Mouse (Mus musculus): ENCODE data around the gene Tfe3. TPM values are rescaled to one million over a fixed set of nuclear protein-coding genes. Genes with fewer than 3 reads are reported as not detected.

The Tfe3 gene
- total RNA-seq, 2 experiments from 2014 or later: 7.1 to 14.6 TPM

GRCm38 (mm10) chrX:7750432-7751116, 11.8 kb upstream of the Tfe3 start, which contains the start of gene Ccdc120:
Ccdc120 (minus strand) TSS chrX:7750905.
- peak; percentile 39; the same call in 1 of the 2 replicates for ATAC-seq (replicated peaks; ENCODE audit: poor library complexity)

GRCm38 (mm10) chrX:7753627-7754026, 8.7 kb upstream of the Tfe3 start:
- peak; percentile 94 for ATAC-seq (replicated peaks; ENCODE audit: poor library complexity)

- ATAC-seq (replicated peaks; ENCODE audit: poor library complexity): no peak
These were observed 499 bp downstream of the Tfe3 start for GRCm38 (mm10) chrX:7762921-7763197.

GRCm38 (mm10) chrX:7763631-7764393, 1.5 kb downstream of the Tfe3 start:
- ATAC-seq (replicated peaks; ENCODE audit: poor library complexity): peak; percentile 52

GRCm38 (mm10) chrX:7764657-7765280, 2.4 kb downstream of the Tfe3 start:
- no peak for ATAC-seq (replicated peaks; ENCODE audit: poor library complexity)

- ATAC-seq (replicated peaks; ENCODE audit: poor library complexity): no peak
These were observed 2.9 kb downstream of the Tfe3 start for GRCm38 (mm10) chrX:7765281-7765670.

- peak; percentile 24 for ATAC-seq (replicated peaks; ENCODE audit: poor library complexity)
These were observed 3.4 kb downstream of the Tfe3 start for GRCm38 (mm10) chrX:7765764-7766163.

GRCm38 (mm10) chrX:7769302-7770017, 7.1 kb downstream of the Tfe3 start:
- ATAC-seq (replicated peaks; ENCODE audit: poor library complexity): peak; percentile 67

- ATAC-seq (replicated peaks; ENCODE audit: poor library complexity): no peak
These were observed 10.4 kb downstream of the Tfe3 start for GRCm38 (mm10) chrX:7772766-7773165.

GRCm38 (mm10) chrX:7775501-7776205, 13.3 kb downstream of the Tfe3 start:
- ATAC-seq (replicated peaks; ENCODE audit: poor library complexity): no peak

- peak; percentile 79 for ATAC-seq (replicated peaks; ENCODE audit: poor library complexity)
These were observed 14.1 kb downstream of the Tfe3 start for GRCm38 (mm10) chrX:7776329-7777082.

GRCm38 (mm10) chrX:7778450-7779244, 16.3 kb downstream of the Tfe3 start:
- peak; percentile 90 for ATAC-seq (replicated peaks; ENCODE audit: poor library complexity)

- ATAC-seq (replicated peaks; ENCODE audit: poor library complexity): peak; percentile 24; the same call in 1 of the 2 replicates
These were observed 16.9 kb downstream of the Tfe3 start for GRCm38 (mm10) chrX:7779294-7779693.

- ATAC-seq (replicated peaks; ENCODE audit: poor library complexity): peak; percentile 24; the same call in 1 of the 2 replicates
These were observed 20.3 kb downstream of the Tfe3 start for GRCm38 (mm10) chrX:7782603-7783092.

GRCm38 (mm10) chrX:7789542-7790136, 27.3 kb downstream of the Tfe3 start, which contains the start of gene Gripap1:
Gripap1 (plus strand) TSS chrX:7789765.
- peak; percentile 94 for ATAC-seq (replicated peaks; ENCODE audit: poor library complexity)

- no peak for ATAC-seq (replicated peaks; ENCODE audit: poor library complexity)
These were observed 27.9 kb downstream of the Tfe3 start for GRCm38 (mm10) chrX:7790309-7790708.

GRCm38 (mm10) chrX:7793361-7793760, 31.0 kb downstream of the Tfe3 start:
- peak; percentile 62 for ATAC-seq (replicated peaks; ENCODE audit: poor library complexity)

GRCm38 (mm10) chrX:7795016-7795415, 32.7 kb downstream of the Tfe3 start:
- peak; percentile 61 for ATAC-seq (replicated peaks; ENCODE audit: poor library complexity)
